Mouse (Mus musculus) midbrain, embryonic 13.5 days (tissue): ENCODE data around the gene Atp6v0e. TPM values are rescaled to one million over a fixed set of nuclear protein-coding genes. Genes with fewer than 3 reads are reported as not detected.

Source experiments
- ATAC-seq: fragments of 200-750 bp; cut with Nextera tagmentation; 2 replicates; pipeline ENCODE4 v1.8.0; 2017; ENCODE audit warnings: mild to moderate bottlenecking, moderate TSS enrichment, moderate library complexity
- H3K27ac ChIP-seq: fragments of 300-500 bp; sonication (generic); 2 replicates; pipeline ENCODE4 v1.5.1; 2015; ENCODE audit warnings: inconsistent platforms, mild to moderate bottlenecking, moderate library complexity
- H3K27me3 ChIP-seq: fragments of 300-500 bp; sonication (generic); 2 replicates; pipeline ENCODE4 v1.6.1; 2015; ENCODE audit warnings: mild to moderate bottlenecking, inconsistent platforms
- H3K36me3 ChIP-seq: fragments of 300-500 bp; sonication (generic); 2 replicates; pipeline ENCODE4 v1.6.1; 2015; ENCODE audit warnings: mild to moderate bottlenecking, inconsistent platforms
- H3K4me1 ChIP-seq: fragments of 300-500 bp; sonication (generic); replicated peaks from 2 replicates; pipeline ENCODE4 v1.6.1; 2015; ENCODE audit warnings: inconsistent platforms
- H3K4me2 ChIP-seq: fragments of 300-500 bp; sonication (generic); replicated peaks from 2 replicates; pipeline ENCODE4 v1.6.1; 2015; ENCODE audit warnings: moderate library complexity, mild to moderate bottlenecking, inconsistent platforms
- H3K4me3 ChIP-seq: fragments of 300-500 bp; sonication (generic); replicated peaks from 2 replicates; pipeline ENCODE4 v1.5.1; 2015; ENCODE audit warnings: mild to moderate bottlenecking, inconsistent platforms
- H3K9ac ChIP-seq: fragments of 300-500 bp; sonication (generic); replicated peaks from 2 replicates; pipeline ENCODE4 v1.6.1; 2015; ENCODE audit warnings: mild to moderate bottlenecking, inconsistent platforms
- H3K9me3 ChIP-seq: fragments of 300-500 bp; sonication (generic); 2 replicates; pipeline ENCODE4 v1.6.1; 2016; ENCODE audit warnings: mild to moderate bottlenecking, inconsistent platforms
- WGBS: fragments of 180-500 bp; shearing (Covaris S2); methylation state at CpG from one replicate; pipeline ENCODE4 v1.1.7; 2015; 5-methylcytosine and 5-hydroxymethylcytosine counted together
- polyA plus RNA-seq: library from polyadenylated mRNA; unstranded; fragments of >200 nt; fragmentation: Nextera tagmentation; extraction: Ambion mirVana; gene quantifications from 2 replicates; pipeline ENCODE4 v1.2.1, GENCODE M21; 2015

The Atp6v0e gene
- polyA plus RNA-seq: 93.2 and 105 TPM in 2 replicates

GRCm38 (mm10) chr17:26662978-26663683 lies at the start of gene Atp6v0e:
Gene Atp6v0e, plus strand, starts transcription at chr17:26663231.
- H3K9ac ChIP-seq: peak within 1 kb of the TSS; percentile 81
- no peaks in the 10 kb centered on the region for H3K9me3 ChIP-seq
- ATAC-seq: peak; percentile 92
- peaks cover 18% of the 10 kb centered on the region for H3K4me1 ChIP-seq
- no peaks in the 10 kb centered on the region for H3K27me3 ChIP-seq
- H3K27ac ChIP-seq: peak within 1 kb of the TSS; percentile 71; the same call in 1 of the 2 replicates
- no peaks in the 10 kb centered on the region for H3K36me3 ChIP-seq
- 2% methylated on average over 28 of the region's 28 CpGs for WGBS
- H3K4me2 ChIP-seq: peak within 1 kb of the TSS; percentile 98
- peak within 1 kb of the TSS; percentile 77 for H3K4me3 ChIP-seq

GRCm38 (mm10) chr17:26614286-26614685 lies 48.7 kb upstream of the Atp6v0e start:
- Histone ChIP-seq H3K4me1 (no peaks in the 10 kb centered on the region), H3K27ac (no peak overlapping the region), H3K9ac (no peak overlapping the region), H3K4me3 (no peak overlapping the region), H3K9me3 (no peaks in the 10 kb centered on the region), H3K4me2 (no peak overlapping the region), H3K36me3 (peaks cover 82% of the 10 kb centered on the region), H3K27me3 (no peaks in the 10 kb centered on the region)
- WGBS: 88% methylated on average over 6 of the region's 6 CpGs
- no peak for ATAC-seq

DNA sequence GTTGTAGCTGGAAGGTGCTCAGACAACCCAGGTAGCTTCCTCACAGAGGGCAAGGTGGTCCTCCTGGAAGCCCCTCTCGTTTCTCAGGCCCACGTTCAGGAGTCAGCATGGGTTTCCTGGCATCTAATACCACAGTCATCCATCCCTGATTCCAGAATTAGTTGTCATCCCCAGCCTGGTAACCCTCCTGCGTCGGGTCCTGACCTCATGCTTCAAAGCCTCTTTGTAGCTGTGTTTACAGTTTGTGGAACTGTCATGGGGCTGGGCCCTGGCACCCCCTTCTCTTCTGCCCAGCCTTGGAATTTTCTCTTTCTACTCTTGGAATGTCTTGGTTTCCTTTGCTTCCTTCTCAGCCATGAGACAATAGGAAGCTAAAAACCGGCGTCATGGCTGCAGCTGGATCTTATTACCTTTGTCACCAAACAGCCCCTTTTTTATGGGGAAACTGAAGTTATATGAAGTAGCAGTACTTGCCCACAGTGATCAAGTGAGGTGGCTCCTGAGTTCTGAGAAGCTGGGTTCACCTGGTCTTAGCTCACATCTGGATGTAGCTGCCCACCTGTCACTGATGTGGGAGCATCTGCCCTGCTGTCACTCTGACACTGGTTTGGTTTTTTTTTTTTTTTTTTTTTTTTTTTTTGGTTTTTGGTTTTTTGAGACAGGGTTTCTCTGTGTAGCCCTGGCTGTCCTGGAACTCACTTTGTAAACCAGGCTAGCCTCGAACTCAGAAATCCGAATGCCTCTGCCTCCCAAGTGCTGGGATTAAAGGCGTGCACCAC lies 48.1 kb upstream of the Atp6v0e start:
- peaks cover 82% of the 10 kb centered on the region for H3K36me3 ChIP-seq

GRCm38 (mm10) chr17:26616696-26617095 lies 46.3 kb upstream of the Atp6v0e start:
- no peaks in the 10 kb centered on the region for H3K27me3 ChIP-seq
- WGBS: 96% methylated on average over 2 of the region's 2 CpGs

More for the DNA sequence above, 48.1 kb upstream of the Atp6v0e start:
- Histone ChIP-seq H3K4me1 (no peaks in the 10 kb centered on the region), H3K27me3 (no peaks in the 10 kb centered on the region), H3K4me3 (no peak overlapping the region), H3K27ac (no peak overlapping the region), H3K4me2 (no peak overlapping the region), H3K9ac (no peak overlapping the region), H3K9me3 (no peaks in the 10 kb centered on the region)
- no peak for ATAC-seq
- WGBS: 91% methylated on average over 9 of the region's 9 CpGs

DNA sequence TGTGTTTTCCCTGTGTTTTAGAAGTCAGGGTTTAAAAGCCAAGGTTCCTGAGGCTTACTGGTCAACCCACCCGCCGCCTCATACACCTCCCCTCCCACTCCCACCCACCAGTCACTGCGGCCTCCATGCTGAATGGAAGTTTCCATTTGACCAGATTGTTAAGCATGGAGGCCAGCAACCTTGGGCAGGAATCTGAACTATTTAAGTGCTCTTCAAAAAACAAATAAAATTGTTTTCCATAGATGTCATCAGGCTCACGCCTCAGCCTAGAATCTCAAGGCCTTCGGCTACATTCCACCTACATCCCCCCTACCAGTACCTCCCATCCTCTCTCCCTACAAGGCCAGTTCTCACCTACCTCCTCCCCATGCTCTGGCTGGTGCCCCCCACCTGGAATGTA lies 44.5 kb upstream of the Atp6v0e start:
- Histone ChIP-seq H3K27ac (no peak overlapping the region), H3K4me1 (no peaks in the 10 kb centered on the region), H3K9me3 (no peaks in the 10 kb centered on the region), H3K9ac (no peak overlapping the region), H3K27me3 (no peaks in the 10 kb centered on the region), H3K4me2 (no peak overlapping the region), H3K4me3 (no peak overlapping the region), H3K36me3 (peaks cover 80% of the 10 kb centered on the region)
- WGBS: 92% methylated on average over 5 of the region's 5 CpGs
- ATAC-seq: no peak

More at GRCm38 (mm10) chr17:26616696-26617095, 46.3 kb upstream of the Atp6v0e start:
- H3K9ac ChIP-seq: no peak overlapping the region
- no peak overlapping the region for H3K27ac ChIP-seq
- no peak for ATAC-seq
- H3K9me3 ChIP-seq: no peaks in the 10 kb centered on the region
- no peak overlapping the region for H3K4me2 ChIP-seq
- H3K36me3 ChIP-seq: peaks cover 79% of the 10 kb centered on the region
- no peak overlapping the region for H3K4me3 ChIP-seq
- no peaks in the 10 kb centered on the region for H3K4me1 ChIP-seq

GRCm38 (mm10) chr17:26619577-26619976 lies 43.5 kb upstream of the Atp6v0e start:
- Histone ChIP-seq H3K36me3 (peaks cover 80% of the 10 kb centered on the region), H3K4me3 (no peak overlapping the region), H3K4me2 (no peak overlapping the region), H3K4me1 (no peaks in the 10 kb centered on the region), H3K9me3 (no peaks in the 10 kb centered on the region), H3K27me3 (no peaks in the 10 kb centered on the region), H3K27ac (no peak overlapping the region), H3K9ac (no peak overlapping the region)
- 91% methylated on average over 6 of the region's 6 CpGs for WGBS
- no peak for ATAC-seq

- H3K27ac ChIP-seq: no peak overlapping the region
- H3K36me3 ChIP-seq: peaks cover 82% of the 10 kb centered on the region
- no peak overlapping the region for H3K4me2 ChIP-seq
- no peaks in the 10 kb centered on the region for H3K27me3 ChIP-seq
- ATAC-seq: no peak
- H3K9me3 ChIP-seq: no peaks in the 10 kb centered on the region
- H3K4me1 ChIP-seq: no peaks in the 10 kb centered on the region
- H3K4me3 ChIP-seq: no peak overlapping the region
- H3K9ac ChIP-seq: no peak overlapping the region
- WGBS: 94% methylated on average over 6 of the region's 6 CpGs
Measured at GRCm38 (mm10) chr17:26620292-26620691, 42.7 kb upstream of the Atp6v0e start.

DNA sequence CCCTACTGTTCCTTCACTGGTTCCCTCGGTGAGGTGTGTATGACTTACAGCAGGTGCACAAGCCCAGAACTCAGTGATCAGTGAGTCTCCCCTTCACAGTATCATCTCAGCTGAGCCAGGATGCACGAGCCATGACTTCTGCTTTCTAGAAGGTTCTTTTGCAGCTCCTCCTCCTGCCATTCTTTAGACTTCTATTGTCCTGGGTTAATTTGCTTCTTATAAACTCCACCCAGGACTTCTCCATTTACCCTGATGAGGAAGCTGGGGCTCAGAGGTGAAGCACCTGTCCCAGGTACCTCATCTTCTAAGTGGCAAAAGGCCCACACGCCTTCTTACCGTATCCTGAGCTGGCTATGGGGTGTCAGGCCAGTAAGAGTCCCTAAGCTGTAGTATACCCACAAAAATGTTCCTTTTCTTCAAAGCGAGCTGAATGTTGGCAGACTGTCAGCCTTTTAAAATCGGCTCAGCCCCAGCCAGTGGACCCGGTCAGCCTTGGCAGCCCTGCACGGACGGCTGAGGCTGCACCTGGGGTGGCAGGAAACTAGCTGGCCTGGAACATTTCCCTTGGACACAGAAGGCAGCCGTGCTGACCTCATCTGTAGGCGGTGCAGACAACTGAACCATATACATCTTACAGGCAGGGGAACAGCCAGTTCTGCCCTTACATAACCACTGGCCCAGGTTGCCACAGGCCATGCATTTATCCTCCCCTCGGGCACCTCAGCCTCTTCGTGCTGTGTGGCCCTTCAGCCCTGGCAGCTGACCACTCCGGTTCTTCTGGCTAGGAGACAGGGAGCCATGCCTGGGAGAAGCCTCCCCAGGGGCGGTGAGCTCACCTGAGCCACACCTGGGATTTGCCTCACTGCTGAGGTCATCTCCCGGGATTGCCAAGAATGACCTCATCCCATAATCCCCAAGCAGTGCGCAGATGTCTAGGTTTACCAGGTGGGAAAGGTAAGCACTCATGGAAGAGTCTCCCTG lies 42.0 kb upstream of the Atp6v0e start:
- no peak for ATAC-seq
- Histone ChIP-seq H3K27me3 (no peaks in the 10 kb centered on the region), H3K9me3 (no peaks in the 10 kb centered on the region), H3K4me1 (no peaks in the 10 kb centered on the region), H3K4me2 (no peak overlapping the region), H3K9ac (no peak overlapping the region), H3K27ac (no peak overlapping the region), H3K4me3 (no peak overlapping the region), H3K36me3 (peaks cover 84% of the 10 kb centered on the region)
- WGBS: 93% methylated on average over 17 of the region's 17 CpGs

DNA sequence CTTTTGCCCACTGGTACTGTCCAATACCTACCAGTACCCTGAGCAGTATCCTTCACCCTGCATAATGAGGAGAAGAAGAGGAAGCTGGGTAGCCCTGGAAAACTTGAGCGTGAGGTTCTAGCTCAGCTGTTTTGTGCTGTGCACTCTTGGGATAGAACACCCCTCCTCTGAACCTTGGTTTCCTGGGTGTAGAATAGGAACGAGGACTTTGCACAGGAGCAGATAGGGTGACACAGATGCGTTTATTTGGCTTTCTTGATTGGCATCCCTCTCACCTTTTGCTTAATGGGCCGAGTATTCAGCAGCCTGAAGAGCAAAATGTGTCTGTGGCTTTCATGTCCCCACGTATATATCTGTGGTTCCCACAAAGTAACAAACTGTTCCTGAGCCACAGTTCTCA lies 41.1 kb upstream of the Atp6v0e start:
- H3K9ac ChIP-seq: no peak overlapping the region
- no peak overlapping the region for H3K4me2 ChIP-seq
- H3K27me3 ChIP-seq: no peaks in the 10 kb centered on the region
- H3K4me1 ChIP-seq: no peaks in the 10 kb centered on the region
- no peak overlapping the region for H3K4me3 ChIP-seq
- no peak for ATAC-seq
- WGBS: 92% methylated on average over 5 of the region's 5 CpGs
- H3K9me3 ChIP-seq: no peaks in the 10 kb centered on the region
- peaks cover 84% of the 10 kb centered on the region for H3K36me3 ChIP-seq
- H3K27ac ChIP-seq: no peak overlapping the region

GRCm38 (mm10) chr17:26623991-26624390 lies 39.0 kb upstream of the Atp6v0e start:
- no peak overlapping the region for H3K27ac ChIP-seq
- H3K27me3 ChIP-seq: no peaks in the 10 kb centered on the region
- no peak overlapping the region for H3K4me2 ChIP-seq
- 89% methylated on average over 6 of the region's 6 CpGs for WGBS
- no peaks in the 10 kb centered on the region for H3K9me3 ChIP-seq
- peaks cover 84% of the 10 kb centered on the region for H3K36me3 ChIP-seq
- H3K4me3 ChIP-seq: no peak overlapping the region
- H3K9ac ChIP-seq: no peak overlapping the region
- ATAC-seq: no peak
- H3K4me1 ChIP-seq: no peaks in the 10 kb centered on the region

DNA sequence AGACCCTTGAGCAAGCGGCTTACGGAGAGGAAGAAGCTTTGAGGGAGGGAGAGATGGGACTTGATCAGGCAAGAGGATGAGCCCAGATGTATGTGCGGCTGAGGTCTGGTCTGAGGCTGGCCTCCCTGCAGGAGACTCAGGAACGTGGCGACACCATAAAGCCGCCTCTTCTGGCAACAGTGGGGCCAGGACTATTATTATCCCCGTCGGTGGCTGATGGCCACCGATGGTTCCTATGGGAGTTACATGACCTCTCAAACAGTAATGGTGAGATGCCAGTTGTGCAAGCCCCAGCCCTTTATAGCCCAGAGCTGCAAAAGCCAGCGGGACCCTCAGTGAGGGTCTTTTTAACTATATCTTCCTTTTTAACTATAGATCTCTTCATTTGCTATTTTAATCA lies 38.0 kb upstream of the Atp6v0e start:
- Histone ChIP-seq H3K4me1 (no peaks in the 10 kb centered on the region), H3K4me3 (no peak overlapping the region), H3K27ac (no peak overlapping the region), H3K27me3 (no peaks in the 10 kb centered on the region), H3K9ac (no peak overlapping the region), H3K4me2 (no peak overlapping the region), H3K36me3 (peaks cover 86% of the 10 kb centered on the region), H3K9me3 (no peaks in the 10 kb centered on the region)
- ATAC-seq: no peak
- 93% methylated on average over 10 of the region's 10 CpGs for WGBS
